Mouse (Mus musculus): ENCODE data around the gene Afg1l. TPM values are rescaled to one million over a fixed set of nuclear protein-coding genes. Genes with fewer than 3 reads are reported as not detected.

Afg1l gene
- polyA plus RNA-seq, 1 experiment from 2014 or later, result 6.1 TPM

- H3K4me3 ChIP-seq, result no peak overlapping the region
- 62% methylated on average over 15 of the region's 15 CpGs for WGBS
Observed at GRCm38 (mm10) chr10:42269281-42270025, 208.9 kb downstream of the Afg1l start.

GRCm38 (mm10) chr10:42267811-42268545 is 210.4 kb downstream of the Afg1l start:
- no peaks in the 10 kb centered on the region for H3K9me3 ChIP-seq
- no peaks in the 10 kb centered on the region for H3K27me3 ChIP-seq
- WGBS, result 81% methylated on average over 5 of the region's 5 CpGs
- peaks cover 33% of the 10 kb centered on the region for H3K4me1 ChIP-seq
- H3K9ac ChIP-seq, result no peak overlapping the region
- H3K36me3 ChIP-seq, result peaks cover 51% of the 10 kb centered on the region
- no peak overlapping the region for H3K4me3 ChIP-seq
- no peak overlapping the region for H3K4me2 ChIP-seq (replicated peaks)
- H3K27ac ChIP-seq, result no peak overlapping the region
- no peak for ATAC-seq (ENCODE audit: low FRiP score, low read depth)

More at GRCm38 (mm10) chr10:42269281-42270025, 208.9 kb downstream of the Afg1l start:
- no peak overlapping the region for H3K4me2 ChIP-seq (replicated peaks)
- no peak overlapping the region for H3K9ac ChIP-seq
- no peak for ATAC-seq (ENCODE audit: low FRiP score, low read depth)
- peaks cover 47% of the 10 kb centered on the region for H3K36me3 ChIP-seq
- no peaks in the 10 kb centered on the region for H3K9me3 ChIP-seq
- H3K27ac ChIP-seq, result no peak overlapping the region
- peaks cover 10% of the 10 kb centered on the region for H3K27me3 ChIP-seq
- peaks cover 39% of the 10 kb centered on the region for H3K4me1 ChIP-seq

- H3K9me3 ChIP-seq, result no peaks in the 10 kb centered on the region
- H3K4me3 ChIP-seq, result no peak overlapping the region
- no peaks in the 10 kb centered on the region for H3K27me3 ChIP-seq
- peaks cover 54% of the 10 kb centered on the region for H3K36me3 ChIP-seq
- H3K27ac ChIP-seq, result no peak overlapping the region
- H3K9ac ChIP-seq, result no peak overlapping the region
- WGBS, result 94% methylated on average over 11 of the region's 11 CpGs
- no peak overlapping the region for H3K4me2 ChIP-seq (replicated peaks)
- ATAC-seq (ENCODE audit: low FRiP score, low read depth), result no peak
- peaks cover 26% of the 10 kb centered on the region for H3K4me1 ChIP-seq
Observed at GRCm38 (mm10) chr10:42265021-42265689, 213.2 kb downstream of the Afg1l start.

GRCm38 (mm10) chr10:42264195-42264594 is 214.2 kb downstream of the Afg1l start:
- no peaks in the 10 kb centered on the region for H3K27me3 ChIP-seq
- ATAC-seq (ENCODE audit: low FRiP score, low read depth), result no peak
- peaks cover 26% of the 10 kb centered on the region for H3K4me1 ChIP-seq
- no peaks in the 10 kb centered on the region for H3K9me3 ChIP-seq
- H3K36me3 ChIP-seq, result peaks cover 51% of the 10 kb centered on the region
- WGBS, result 71% methylated on average over 5 of the region's 5 CpGs
- no peak overlapping the region for H3K4me2 ChIP-seq (replicated peaks)
- H3K27ac ChIP-seq, result no peak overlapping the region
- H3K4me3 ChIP-seq, result no peak overlapping the region
- no peak overlapping the region for H3K9ac ChIP-seq

GRCm38 (mm10) chr10:42263701-42264100 is 214.7 kb downstream of the Afg1l start:
- ATAC-seq (ENCODE audit: low FRiP score, low read depth), result no peak
- Histone ChIP-seq H3K27ac (no peak overlapping the region), H3K4me1 (peaks cover 26% of the 10 kb centered on the region), H3K4me3 (no peak overlapping the region), H3K4me2 (replicated peaks) (no peak overlapping the region), H3K9ac (no peak overlapping the region), H3K27me3 (no peaks in the 10 kb centered on the region), H3K36me3 (peaks cover 51% of the 10 kb centered on the region), H3K9me3 (no peaks in the 10 kb centered on the region)
- 52% methylated on average over 8 of the region's 8 CpGs for WGBS

Other genes with a start within 250 kb of the Afg1l start
- gene Foxo3, start 201.8 kb downstream of the Afg1l start, polyA plus RNA-seq (2015; fragmentation: Nextera tagmentation; extraction: Ambion mirVana), result 8.1 and 8.5 TPM in 2 replicates
- 310 and 318 TPM in 2 replicates for gene Snx3, start 23.5 kb upstream of the Afg1l start, polyA plus RNA-seq (2015; fragmentation: Nextera tagmentation; extraction: Ambion mirVana)
- 0.18 TPM in 1 of 2 replicates, not detected in the other for gene Nr2e1, start 105.1 kb upstream of the Afg1l start, polyA plus RNA-seq (2015; fragmentation: Nextera tagmentation; extraction: Ambion mirVana)
- 7.3 and 7.6 TPM in 2 replicates for gene Ostm1, start 105.3 kb upstream of the Afg1l start, polyA plus RNA-seq (2015; fragmentation: Nextera tagmentation; extraction: Ambion mirVana)

Data from limb, embryonic 13.5 days (tissue).